Mouse (Mus musculus) cerebellum, adult 9-10 months (tissue): ENCODE measurements at regions not wholly inside any gene's neighbourhood (a gene's known extent, or its start where the extent isn't known, plus 50 kb on each side); places are given as distances from the start of the nearest gene placed in this dataset.
"Not testable (repeated sequence)": the region's sequence is repeated elsewhere in the genome, so short reads cannot be mapped to it uniquely, and the experiment has no call there.

ENCODE experiments used
- DNase-seq: peaks from one replicate; pipeline ENCODE4 v3.0.0; 2022

DNA sequence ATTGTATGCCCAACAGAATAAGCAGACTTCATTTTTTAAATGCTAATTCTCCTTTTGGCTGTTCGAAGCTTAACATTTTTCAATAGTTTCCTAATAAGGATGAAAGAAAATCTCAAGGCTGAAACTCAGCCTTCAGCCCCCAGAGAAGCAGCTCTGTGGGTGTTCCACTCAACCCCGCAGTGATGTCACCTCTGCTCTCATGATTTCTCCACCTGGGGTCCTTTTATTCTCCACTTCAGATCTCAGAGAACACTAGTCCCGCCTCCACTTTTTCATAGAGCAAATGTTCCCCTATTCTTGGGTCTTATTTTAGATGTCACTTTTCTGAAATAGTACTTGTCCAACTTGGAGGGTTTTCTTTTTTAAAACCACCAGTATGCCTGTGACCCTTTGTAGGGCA is 567.3 kb downstream of the Cntn3 start:
- no peak for DNase-seq

DNA sequence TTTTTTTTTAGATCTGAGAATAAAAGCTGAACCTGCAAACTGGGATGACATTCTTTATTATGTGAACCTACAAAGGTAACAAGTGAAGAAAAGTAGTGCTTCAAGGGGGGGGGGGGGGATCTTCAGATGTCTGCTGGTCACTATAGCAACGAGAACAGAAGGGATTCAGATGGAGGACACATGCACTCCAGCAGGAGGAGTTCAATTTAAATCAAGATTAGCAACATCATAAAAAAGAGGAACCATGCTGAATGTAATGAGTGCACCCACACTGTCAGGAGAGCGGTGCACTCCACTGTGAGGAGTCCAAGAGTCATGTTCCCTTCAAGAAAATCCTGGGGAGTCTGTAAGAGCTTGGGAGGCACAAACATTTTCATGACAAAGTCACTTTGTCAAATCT is 574.7 kb downstream of the Cntn3 start:
- no peak for DNase-seq

DNA sequence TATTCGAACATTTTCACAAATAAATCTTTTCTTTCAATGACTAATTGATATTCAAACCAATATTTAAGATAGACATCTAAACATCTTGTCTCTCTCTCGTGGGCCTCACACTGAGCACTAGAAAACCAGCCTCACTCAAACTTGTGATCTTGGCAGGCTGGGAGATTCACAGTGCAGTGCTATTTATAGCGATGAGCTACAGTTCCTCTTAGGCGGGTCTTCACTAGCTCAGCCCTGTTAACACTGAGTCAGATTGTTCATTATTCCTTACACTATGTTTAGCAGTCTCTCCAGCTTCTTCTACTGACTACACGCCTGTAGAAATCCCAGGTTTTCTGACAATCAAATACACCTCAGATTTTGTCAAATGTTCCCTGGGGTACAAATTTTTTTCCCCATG is 575.3 kb downstream of the Cntn3 start:
- no peak for DNase-seq

DNA sequence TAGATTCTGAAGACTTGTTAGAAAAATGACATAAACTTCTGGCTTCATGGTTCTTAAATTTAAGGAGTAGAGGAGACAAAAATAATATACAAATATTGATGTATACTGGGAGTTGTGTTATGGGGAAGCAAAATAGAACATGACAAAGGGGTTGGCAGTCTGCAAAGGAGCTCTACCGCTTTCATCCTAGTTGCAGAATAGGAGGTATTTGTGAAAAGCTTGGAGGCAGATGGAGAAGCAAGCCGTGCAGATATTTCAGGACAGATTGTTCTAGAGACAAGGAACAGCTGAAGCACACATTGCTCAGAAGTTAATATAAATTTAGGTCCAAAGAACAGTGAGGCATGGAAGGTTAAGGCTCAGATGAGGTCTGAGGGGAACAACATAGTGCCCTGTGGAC is 580.1 kb downstream of the Cntn3 start:
- DNase-seq, result no peak

DNA sequence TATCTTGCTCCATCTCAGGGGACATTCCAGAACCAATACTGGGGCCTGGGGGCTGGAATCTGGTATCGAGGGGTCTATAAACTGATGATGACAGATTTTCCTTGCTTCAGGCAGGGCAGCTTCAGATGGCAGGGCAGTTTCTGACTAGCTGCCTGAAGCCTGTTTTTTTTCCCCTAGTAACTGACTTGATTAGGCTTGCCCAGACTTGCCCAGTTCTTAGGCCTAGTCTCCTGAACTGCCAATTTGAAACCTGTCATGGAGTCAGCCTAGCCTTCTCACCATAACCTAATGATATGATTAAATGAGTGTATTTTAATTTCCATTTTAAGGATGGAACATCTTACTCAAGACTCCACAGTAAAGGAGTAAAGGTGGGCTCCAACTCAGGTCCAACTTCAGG is 591.2 kb downstream of the Cntn3 start:
- DNase-seq, result no peak

DNA sequence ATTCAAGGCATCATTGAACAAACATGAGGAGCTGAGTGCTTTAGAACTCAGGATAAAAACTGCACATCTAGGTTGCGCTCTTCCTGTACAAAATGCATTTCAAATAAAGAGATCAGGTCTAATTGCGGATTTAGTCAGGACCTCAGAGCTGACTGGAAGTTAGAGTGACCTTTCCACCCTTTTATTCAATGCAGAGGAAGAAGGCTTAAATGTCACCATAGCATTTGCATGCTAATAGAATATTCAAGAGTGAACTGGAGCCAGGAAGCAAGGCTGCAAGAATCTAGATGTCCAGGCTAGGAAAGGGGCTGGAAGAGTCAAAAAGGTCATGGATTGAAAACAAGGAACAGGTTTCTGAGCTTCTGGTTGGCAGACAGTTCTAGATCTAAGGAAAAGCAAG is 593.7 kb downstream of the Cntn3 start:
- no peak for DNase-seq

DNA sequence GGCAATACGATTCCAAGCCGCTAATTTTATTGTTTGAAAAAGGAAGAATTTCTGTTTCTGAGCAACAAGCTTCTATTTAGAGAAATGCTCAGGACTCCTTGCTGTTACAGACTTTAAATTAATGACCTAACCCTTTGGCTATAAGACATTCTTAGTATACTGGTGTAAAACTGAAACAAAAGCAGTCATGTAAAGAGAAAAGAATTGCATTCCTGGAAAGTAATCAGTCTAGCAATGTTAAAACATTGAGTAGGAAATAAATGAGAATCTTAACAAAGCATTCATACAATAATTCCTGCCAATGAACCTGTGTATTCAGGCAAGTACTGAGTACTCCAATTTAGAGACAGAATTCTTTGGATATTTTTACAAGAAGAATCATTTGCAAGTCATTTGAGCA is 587.2 kb upstream of the Pdzrn3 start:
- no peak for DNase-seq

DNA sequence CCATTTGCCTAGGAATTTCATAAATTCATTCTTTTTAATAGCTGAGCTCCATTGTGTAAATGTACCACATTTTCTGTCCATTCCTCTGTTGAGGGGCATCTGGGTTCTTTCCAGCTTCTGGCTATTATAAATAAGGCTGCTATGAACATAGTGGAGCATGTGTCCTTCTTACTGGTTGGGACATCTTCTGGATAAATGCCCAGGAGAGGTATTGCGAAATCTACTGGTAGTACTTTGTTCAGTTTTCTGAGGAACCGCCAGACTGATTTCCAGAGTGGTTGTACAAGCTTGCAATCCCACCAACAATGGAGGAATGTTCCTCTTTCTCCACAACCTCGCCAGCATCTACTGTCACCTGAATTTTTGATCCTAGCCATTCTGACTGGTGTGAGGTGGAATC is 583.8 kb upstream of the Pdzrn3 start:
- not testable (repeated sequence) for DNase-seq

DNA sequence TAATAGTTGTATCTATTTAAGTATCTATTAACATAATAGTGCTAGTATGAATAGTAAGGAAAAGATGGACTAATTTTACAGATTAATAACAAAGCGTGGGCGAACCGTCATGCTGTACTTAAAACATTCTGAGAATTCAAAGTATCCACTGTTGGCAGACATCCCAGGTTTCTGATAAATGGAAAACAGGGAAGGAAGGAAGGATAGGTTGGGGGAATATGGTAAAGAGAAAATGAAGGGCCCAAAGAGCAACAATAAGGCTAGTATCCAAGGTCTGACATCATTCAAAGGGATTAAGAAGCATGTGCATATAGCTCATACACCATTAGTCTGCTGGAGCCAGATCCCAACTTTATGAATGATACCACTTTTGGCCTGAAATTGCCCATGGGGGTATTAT is 572.0 kb upstream of the Pdzrn3 start:
- DNase-seq, result no peak

DNA sequence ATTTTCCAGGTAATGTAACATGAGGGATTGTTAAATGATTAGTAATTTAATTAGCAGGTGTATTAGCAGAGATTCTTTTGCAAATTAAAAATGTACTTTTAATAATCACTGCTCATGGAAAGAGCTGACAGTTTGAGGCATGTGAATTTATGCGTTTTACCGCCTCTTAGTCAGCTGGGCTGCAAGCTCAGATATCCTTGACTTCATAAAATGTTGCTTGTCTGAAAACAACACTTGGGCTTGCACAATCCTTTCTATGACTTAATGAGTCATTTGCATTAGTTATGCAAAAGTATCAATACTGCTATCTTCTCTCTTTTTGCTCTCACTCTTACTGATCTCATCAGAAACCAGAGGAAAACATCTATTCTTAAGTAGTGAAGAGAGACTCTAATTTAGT is 571.3 kb upstream of the Pdzrn3 start:
- no peak for DNase-seq

DNA sequence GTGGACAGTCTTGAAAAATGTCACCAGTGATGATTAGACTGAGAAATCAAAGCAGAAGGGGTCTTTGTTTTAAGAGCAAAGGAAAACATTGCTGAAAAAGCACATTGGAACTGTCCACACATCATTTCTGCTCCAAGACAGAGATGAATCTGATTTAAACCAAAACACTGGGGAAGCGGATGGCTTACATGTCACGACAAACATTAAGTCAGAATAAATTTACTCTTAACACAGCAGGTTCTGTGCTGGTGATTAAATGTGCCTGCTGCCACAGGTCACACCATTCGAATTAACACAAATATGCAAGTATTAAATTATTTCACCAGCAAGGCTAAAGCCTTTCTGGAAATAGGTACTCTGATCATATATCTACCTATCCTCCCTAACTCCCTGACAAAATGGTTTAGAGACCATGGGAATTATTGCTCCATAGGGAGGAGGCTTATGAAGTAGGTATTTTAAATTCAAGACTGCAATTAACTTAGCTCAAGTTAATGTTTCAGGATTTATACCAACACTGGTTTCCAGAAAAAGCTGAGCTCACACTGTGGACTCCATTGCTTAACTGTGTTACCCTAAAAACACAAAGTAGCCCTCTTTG is 562.7 kb upstream of the Pdzrn3 start:
- DNase-seq, result no peak

DNA sequence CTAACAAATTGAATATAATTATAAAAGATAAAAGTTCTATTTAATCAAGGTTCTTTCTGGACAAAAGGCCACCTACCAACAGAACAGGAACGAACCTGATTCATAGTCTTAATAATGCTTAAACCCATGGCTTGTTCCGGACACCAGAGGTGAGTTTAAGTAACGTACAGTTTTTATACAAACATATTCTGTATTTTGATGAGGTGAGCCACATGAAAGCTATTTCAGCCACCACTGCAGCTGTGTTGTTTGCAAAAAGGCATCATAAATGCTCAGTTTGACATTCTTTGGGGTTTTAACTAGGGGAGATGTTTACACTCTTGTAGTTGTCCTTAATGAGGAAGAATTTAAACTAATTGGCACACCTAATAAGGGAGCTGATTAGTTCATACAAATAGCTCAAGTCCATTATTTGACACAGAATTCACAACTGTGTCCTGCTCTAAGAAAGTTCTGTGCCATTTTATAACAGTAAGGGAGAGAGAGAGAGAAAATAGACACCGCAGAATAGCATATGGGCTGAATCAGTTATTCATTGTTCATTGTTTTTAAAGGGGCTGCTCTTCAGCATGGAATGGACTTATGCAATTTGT is 560.8 kb upstream of the Pdzrn3 start:
- DNase-seq, result no peak

DNA sequence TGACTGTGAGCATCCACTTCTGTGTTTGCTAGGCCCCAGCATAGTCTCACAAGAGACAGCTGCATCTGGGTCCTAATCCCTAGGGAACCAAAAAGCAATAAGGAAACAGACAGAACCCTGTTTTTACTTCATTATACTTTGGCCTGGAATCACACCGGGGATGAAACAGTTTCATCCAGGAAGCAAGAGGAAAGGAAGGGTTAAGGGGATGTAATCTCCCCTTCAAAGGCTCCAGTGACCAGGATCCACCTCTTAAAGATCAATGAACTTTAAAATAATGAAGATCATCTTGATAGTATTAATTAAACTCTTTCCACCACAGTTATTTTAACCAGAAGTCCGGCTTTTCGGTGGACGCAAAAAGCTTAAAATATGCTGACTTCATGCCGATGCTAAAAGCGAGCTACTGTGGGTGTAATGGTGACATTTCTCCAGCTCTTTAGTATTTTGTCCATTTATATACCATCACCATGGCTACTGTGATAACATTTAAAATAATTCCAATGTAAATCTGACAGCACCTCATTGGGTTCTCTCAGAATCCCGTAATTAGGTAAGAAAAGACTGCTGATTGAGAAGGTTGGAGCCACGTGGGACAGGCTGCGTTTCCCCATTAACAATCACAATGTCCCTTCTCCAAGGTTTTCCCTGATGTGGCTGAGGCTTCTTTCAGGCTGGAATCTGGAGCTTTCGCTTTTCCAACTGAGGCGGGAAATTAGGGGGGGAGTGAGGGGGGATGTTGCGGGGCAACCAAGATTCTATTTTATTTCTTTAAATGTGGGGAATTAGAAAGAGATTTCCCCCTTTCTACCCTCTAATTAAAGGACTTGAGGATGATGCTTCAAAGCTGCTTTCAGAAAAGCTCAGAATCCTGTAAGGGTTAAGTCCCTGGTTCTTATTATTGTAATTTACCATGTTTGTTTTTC is 560.0 kb upstream of the Pdzrn3 start:
- DNase-seq, result no peak

DNA sequence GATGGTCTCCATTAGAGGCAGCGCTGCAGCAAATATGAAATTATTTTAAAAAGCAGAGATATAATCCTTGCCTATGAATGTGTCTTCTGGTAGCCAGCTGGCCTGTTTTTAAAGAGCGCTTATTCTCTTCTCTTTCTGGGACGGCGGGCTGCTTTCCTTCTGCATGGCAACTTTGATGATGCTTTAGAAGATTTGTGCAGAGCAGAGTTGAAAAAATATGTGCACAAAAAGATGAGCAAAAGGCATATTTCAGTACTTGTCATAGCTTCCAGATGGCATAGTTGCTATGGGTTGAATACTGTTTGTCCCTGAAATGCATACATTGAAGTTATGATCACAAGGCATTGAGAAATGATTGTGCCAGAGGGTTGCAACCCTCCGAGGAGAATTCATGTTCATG is 554.1 kb upstream of the Pdzrn3 start:
- DNase-seq, result no peak

DNA sequence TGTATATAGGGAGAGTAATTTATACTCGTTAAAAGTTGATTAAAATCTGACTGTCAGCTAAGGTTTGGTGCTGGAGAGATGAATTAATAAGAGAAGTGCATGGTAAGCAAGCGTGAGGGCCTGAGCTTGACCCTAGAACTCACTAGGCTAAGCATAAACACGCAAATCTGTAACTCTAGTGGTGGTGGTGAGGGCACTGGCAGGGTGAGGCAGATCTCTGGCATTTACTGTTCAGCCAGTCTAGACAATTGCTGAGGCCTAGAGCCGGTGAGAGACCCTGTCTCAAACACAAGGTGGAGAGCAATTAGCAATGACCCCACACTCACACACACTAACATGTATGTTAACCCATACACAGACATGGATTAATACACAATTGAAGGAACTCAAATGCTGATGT is 544.0 kb upstream of the Pdzrn3 start:
- no peak for DNase-seq

DNA sequence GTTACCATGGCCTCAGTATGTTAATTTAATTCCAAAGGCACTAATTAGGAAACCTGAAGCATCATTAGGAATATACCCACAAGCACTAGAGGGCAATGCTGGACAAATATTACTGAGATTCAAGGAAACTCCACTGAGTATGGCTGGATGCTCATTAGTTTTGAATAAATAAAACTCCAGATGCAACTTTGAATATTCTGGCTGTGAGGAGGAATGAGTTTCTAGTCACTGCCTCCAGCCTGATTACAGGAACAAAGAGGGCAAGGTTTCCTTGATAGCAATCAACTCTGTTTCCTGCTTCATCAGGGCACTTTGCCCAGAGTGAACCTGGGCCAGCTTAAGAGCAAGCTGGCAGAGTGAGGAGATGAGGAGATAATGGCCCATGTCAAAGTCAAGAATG is 543.5 kb upstream of the Pdzrn3 start:
- DNase-seq, result peak; percentile 8

DNA sequence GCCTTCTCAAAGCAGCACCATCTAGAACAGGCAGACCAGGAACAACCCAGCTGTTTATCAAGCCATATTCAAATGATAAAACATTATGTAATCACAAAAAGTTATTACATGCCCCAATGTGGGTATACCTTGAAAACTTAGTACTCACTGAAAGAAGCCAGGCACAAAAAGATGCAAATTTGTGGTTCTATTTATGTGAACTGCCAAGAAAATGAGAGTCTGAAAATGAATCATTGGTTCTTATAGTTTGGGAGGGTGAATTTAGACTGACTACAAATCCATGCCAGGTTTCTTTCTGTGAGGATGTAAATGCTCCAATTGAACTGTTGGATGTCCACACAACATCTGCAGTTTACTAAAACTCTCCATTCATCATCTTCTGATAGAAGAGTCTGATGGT is 541.2 kb upstream of the Pdzrn3 start:
- no peak for DNase-seq

DNA sequence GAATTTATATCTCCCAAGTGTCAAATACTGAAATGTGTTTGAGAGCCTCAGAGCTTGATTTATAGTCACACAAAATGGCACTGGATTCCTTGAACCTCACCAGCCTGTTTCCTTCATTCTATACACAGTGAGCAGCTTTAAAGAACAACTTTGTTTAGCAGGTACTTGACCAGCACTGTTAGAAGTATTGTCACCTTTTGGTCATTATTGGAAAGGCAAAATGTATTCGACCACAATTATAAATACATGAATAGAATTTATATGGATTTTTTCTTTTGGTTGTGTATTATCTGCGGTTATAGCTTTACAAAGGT is 527.3 kb upstream of the Pdzrn3 start:
- no peak for DNase-seq

DNA sequence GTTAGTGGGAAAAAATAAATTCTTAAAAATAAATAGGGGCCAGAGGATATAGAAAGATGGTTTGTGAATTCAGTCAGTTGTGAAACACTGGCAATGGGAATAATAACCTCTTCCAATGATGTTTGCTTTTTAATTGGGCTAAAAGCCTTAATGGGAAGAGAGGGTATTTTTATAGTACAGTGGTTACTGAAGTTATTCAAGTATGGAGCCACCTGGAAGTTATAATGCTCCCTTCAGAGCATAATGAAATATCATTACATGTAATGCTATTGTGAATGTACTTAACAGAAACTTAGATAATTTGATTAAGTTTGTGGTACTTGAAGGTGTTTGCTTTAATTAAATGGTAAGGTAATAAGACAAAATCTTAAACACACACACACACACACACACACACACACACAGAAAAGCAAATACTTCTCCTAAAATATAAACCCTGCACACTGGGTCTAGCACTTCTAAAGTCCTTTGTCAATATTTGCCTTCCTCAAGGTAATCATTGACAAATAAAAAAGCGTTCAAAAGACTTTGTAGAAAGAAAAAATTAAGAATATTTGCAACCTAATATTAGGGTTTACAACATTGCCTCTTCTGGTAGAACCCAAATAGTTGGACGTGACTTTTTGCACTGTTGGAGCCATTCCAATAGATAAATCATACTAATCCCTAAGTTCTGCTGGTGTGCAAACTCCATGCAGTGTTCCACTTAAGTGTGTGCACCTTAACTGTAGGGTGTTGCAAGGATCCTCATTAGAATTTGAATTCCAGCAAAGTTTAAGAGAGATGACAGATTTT is 526.7 kb upstream of the Pdzrn3 start:
- no peak for DNase-seq

DNA sequence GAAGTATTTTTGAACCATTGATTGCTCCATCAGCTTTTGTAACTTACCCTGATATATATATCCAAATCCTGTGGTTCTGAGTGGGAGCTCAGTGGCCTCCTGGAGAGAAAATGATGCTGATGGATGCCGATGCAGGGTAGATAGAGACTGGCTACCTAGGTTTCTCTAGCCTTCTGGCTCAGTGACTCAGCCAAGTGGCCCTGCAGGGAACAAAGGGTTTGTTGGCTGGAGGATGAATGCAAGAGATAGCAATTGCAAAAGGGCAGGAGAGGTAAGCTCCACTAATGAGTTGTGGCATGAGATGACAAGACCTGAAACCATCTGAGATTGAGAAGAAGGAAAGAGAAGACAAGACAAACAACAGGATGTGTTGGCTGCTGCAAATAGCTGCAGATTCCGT is 524.6 kb upstream of the Pdzrn3 start:
- DNase-seq, result peak; percentile 4

DNA sequence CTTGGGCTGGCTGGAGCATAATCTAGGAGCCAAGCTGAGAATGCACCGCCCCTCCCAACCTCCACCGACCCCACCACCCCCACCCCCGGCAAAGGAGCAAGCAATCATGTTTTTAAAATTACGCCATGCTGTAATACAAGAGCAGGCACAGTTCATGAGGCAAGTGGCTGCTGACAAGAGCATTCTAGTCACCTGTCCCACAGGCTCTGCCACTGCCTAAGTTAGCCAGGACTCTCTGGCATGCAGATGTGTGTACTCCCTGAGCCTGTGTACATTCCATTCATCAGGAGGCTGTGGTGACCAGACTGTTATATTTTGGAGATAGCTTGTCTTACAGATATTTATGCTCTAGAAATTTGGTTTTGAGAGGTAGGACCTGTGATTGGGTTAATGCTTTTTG is 520.8 kb upstream of the Pdzrn3 start:
- no peak for DNase-seq

DNA sequence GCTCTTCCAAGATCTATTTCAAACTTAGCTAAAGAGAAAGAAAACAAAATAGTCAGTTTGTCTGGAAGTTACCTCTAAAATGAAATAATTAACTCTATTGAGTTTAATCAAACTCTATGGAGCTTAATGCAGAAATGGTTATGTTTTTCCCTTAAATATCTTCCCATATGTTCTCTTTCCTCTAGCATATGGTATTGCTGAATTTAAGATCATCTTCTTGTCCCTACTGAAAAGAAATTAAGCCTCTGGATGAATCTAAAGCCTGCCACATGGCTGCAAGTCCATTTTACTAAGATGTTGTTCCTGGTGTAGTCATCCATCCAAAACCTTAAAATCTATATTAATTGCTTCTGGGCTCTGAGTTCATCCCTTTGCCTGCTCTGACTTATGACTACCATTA is 513.0 kb upstream of the Pdzrn3 start:
- DNase-seq, result no peak

DNA sequence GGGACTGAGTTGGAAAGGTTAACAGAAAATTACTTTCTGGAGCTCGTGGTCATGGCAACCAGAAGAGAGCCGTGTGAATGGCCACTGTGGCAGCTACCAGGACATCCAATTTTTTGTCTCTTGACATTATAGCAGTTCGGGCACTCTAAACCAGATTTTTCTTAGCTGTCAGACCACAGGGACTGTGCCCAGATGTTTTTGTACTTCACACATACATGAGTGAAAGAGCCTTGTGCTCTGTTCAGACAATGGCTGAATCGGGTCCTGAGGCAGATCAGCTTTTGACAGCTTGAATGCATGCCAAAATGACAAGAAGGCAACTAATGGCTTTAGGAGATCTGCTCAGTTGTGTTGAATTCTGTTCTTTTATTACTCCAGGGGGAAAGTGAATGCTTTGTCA is 505.2 kb upstream of the Pdzrn3 start:
- no peak for DNase-seq

DNA sequence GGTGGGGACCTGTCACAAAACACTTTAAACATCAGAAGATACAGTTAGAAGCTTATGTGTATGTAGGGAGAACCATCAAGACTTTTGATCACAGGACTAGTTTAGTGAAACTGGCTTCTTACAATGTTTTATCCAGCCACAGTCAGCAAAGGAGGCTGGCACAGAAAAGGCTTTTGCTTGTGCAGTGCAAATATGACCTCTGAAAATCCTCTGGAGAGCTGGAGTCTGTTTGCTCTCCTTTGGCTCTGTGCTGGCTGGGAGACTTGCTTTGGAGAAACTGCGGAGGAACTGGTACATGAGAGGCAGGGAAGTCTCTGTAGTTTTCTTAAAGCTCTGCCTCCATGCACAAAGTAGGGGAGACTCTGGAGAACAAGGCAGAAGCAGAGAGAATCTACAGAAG is 497.2 kb upstream of the Pdzrn3 start:
- DNase-seq, result no peak
